Mouse (Mus musculus) hindbrain, embryonic 16.5 days (tissue): ENCODE measurements at regions not wholly inside any gene's neighbourhood (a gene's known extent, or its start where the extent isn't known, plus 50 kb on each side); places are given as distances from the start of the nearest gene placed in this dataset.

Experiments
- ATAC-seq: fragments of 200-750 bp; cut with Nextera tagmentation; 2 replicates; pipeline ENCODE4 v1.8.0; 2017; ENCODE audit warnings: moderate TSS enrichment, moderate library complexity
- H3K27ac ChIP-seq: fragments of 300-500 bp; sonication (generic); 2 replicates; pipeline ENCODE4 v1.5.1; 2014; ENCODE audit warnings: low read depth, mild to moderate bottlenecking, control low read depth, low read length, moderate library complexity
- H3K27me3 ChIP-seq: fragments of 300-500 bp; sonication (generic); replicated peaks from 2 replicates; pipeline ENCODE4 v1.6.1; 2014; ENCODE audit warnings: low read length; ENCODE audit not compliant: control insufficient read depth, insufficient read depth
- H3K36me3 ChIP-seq: fragments of 300-500 bp; sonication (generic); 2 replicates; pipeline ENCODE4 v1.6.1; 2014; ENCODE audit warnings: mild to moderate bottlenecking, low read length, moderate library complexity, mixed read lengths; ENCODE audit not compliant: control insufficient read depth, insufficient read depth
- H3K4me1 ChIP-seq: fragments of 300-500 bp; sonication (generic); 2 replicates; pipeline ENCODE4 v1.6.1; 2014; ENCODE audit warnings: low read depth, low read length; ENCODE audit not compliant: control insufficient read depth, insufficient read depth
- H3K4me2 ChIP-seq: fragments of 300-500 bp; sonication (generic); 2 replicates; pipeline ENCODE4 v1.6.1; 2014; ENCODE audit warnings: mild to moderate bottlenecking, low read length, control low read depth, moderate library complexity
- H3K4me3 ChIP-seq: fragments of 300-500 bp; sonication (generic); 2 replicates; pipeline ENCODE4 v1.5.1; 2014; ENCODE audit warnings: mild to moderate bottlenecking, low read length, control low read depth, moderate library complexity
- H3K9ac ChIP-seq: fragments of 300-500 bp; sonication (generic); 2 replicates; pipeline ENCODE4 v1.6.1; 2014; ENCODE audit warnings: low read depth, mild to moderate bottlenecking, control low read depth, low read length, moderate library complexity
- H3K9me3 ChIP-seq: fragments of 300-500 bp; sonication (generic); 2 replicates; pipeline ENCODE4 v1.6.1; 2014; ENCODE audit warnings: mild to moderate bottlenecking, low read length, moderate library complexity; ENCODE audit not compliant: control insufficient read depth
- WGBS: fragments of 180-500 bp; shearing (Covaris S2); extraction: QIAGEN DNeasy Blood & Tissue Kit; methylation state at CpG from one replicate; pipeline ENCODE4 v1.1.7; 2014; 5-methylcytosine and 5-hydroxymethylcytosine counted together

GRCm38 (mm10) chr10:19161149-19161548 lies 145.7 kb upstream of the Tnfaip3 start:
- Histone ChIP-seq H3K27me3 (no peaks in the 10 kb centered on the region), H3K9me3 (no peaks in the 10 kb centered on the region), H3K4me2 (no peak overlapping the region), H3K4me3 (no peak overlapping the region), H3K36me3 (no peaks in the 10 kb centered on the region), H3K9ac (no peak overlapping the region), H3K4me1 (no peaks in the 10 kb centered on the region), H3K27ac (no peak overlapping the region)
- no peak for ATAC-seq

GRCm38 (mm10) chr10:19154041-19154440 lies 138.6 kb upstream of the Tnfaip3 start:
- no peaks in the 10 kb centered on the region for H3K36me3 ChIP-seq
- H3K27ac ChIP-seq = no peak overlapping the region
- H3K4me3 ChIP-seq = no peak overlapping the region
- no peaks in the 10 kb centered on the region for H3K4me1 ChIP-seq
- no peak overlapping the region for H3K9ac ChIP-seq
- H3K9me3 ChIP-seq = no peaks in the 10 kb centered on the region
- H3K4me2 ChIP-seq = no peak overlapping the region
- no peaks in the 10 kb centered on the region for H3K27me3 ChIP-seq
- ATAC-seq = no peak

GRCm38 (mm10) chr10:19152773-19153172 lies 137.3 kb upstream of the Tnfaip3 start:
- H3K27me3 ChIP-seq = no peaks in the 10 kb centered on the region
- no peak for ATAC-seq
- no peaks in the 10 kb centered on the region for H3K9me3 ChIP-seq
- no peak overlapping the region for H3K27ac ChIP-seq
- H3K9ac ChIP-seq = no peak overlapping the region
- no peak overlapping the region for H3K4me3 ChIP-seq
- H3K36me3 ChIP-seq = no peaks in the 10 kb centered on the region
- H3K4me1 ChIP-seq = no peaks in the 10 kb centered on the region
- no peak overlapping the region for H3K4me2 ChIP-seq
- 82% methylated on average over 5 of the region's 5 CpGs for WGBS

- Histone ChIP-seq H3K36me3 (no peaks in the 10 kb centered on the region), H3K4me1 (no peaks in the 10 kb centered on the region), H3K9ac (no peak overlapping the region), H3K9me3 (no peaks in the 10 kb centered on the region), H3K4me3 (no peak overlapping the region), H3K27me3 (no peaks in the 10 kb centered on the region), H3K4me2 (no peak overlapping the region), H3K27ac (no peak overlapping the region)
- ATAC-seq = no peak
- WGBS = 96% methylated on average over 1 of the region's 1 CpGs
These were observed 135.3 kb upstream of the Tnfaip3 start for GRCm38 (mm10) chr10:19150766-19151165.

- H3K4me2 ChIP-seq = no peak overlapping the region
- H3K9ac ChIP-seq = no peak overlapping the region
- no peaks in the 10 kb centered on the region for H3K36me3 ChIP-seq
- no peak overlapping the region for H3K27ac ChIP-seq
- H3K4me3 ChIP-seq = no peak overlapping the region
- H3K27me3 ChIP-seq = no peaks in the 10 kb centered on the region
- H3K9me3 ChIP-seq = no peaks in the 10 kb centered on the region
- no peak for ATAC-seq
- WGBS = 43% methylated on average over 3 of the region's 3 CpGs
- H3K4me1 ChIP-seq = no peaks in the 10 kb centered on the region
These were observed 134.5 kb upstream of the Tnfaip3 start for GRCm38 (mm10) chr10:19150005-19150404.

- Histone ChIP-seq H3K27ac (no peak overlapping the region), H3K36me3 (no peaks in the 10 kb centered on the region), H3K9me3 (no peaks in the 10 kb centered on the region), H3K4me3 (no peak overlapping the region), H3K4me2 (no peak overlapping the region), H3K9ac (no peak overlapping the region), H3K27me3 (no peaks in the 10 kb centered on the region), H3K4me1 (no peaks in the 10 kb centered on the region)
- 75% methylated on average over 4 of the region's 4 CpGs for WGBS
- no peak for ATAC-seq
These were observed 133.9 kb upstream of the Tnfaip3 start for GRCm38 (mm10) chr10:19149196-19149869.

- Histone ChIP-seq H3K27ac (no peak overlapping the region), H3K4me1 (no peaks in the 10 kb centered on the region), H3K27me3 (no peaks in the 10 kb centered on the region), H3K36me3 (no peaks in the 10 kb centered on the region), H3K9me3 (no peaks in the 10 kb centered on the region), H3K4me3 (no peak overlapping the region), H3K4me2 (no peak overlapping the region), H3K9ac (no peak overlapping the region)
- WGBS = 92% methylated on average over 3 of the region's 3 CpGs
- no peak for ATAC-seq
These were observed 126.0 kb upstream of the Tnfaip3 start for GRCm38 (mm10) chr10:19141481-19141880.

- WGBS = 85% methylated on average over 5 of the region's 5 CpGs
- ATAC-seq = no peak
- Histone ChIP-seq H3K9ac (no peak overlapping the region), H3K27ac (no peak overlapping the region), H3K4me2 (no peak overlapping the region), H3K36me3 (no peaks in the 10 kb centered on the region), H3K9me3 (no peaks in the 10 kb centered on the region), H3K27me3 (no peaks in the 10 kb centered on the region), H3K4me1 (no peaks in the 10 kb centered on the region), H3K4me3 (no peak overlapping the region)
These were observed 125.2 kb upstream of the Tnfaip3 start for GRCm38 (mm10) chr10:19140628-19141027.

GRCm38 (mm10) chr10:19139234-19139633 lies 123.8 kb upstream of the Tnfaip3 start:
- Histone ChIP-seq H3K27ac (no peak overlapping the region), H3K9ac (no peak overlapping the region), H3K4me2 (no peak overlapping the region), H3K36me3 (no peaks in the 10 kb centered on the region), H3K4me3 (no peak overlapping the region), H3K4me1 (no peaks in the 10 kb centered on the region), H3K27me3 (no peaks in the 10 kb centered on the region), H3K9me3 (no peaks in the 10 kb centered on the region)
- ATAC-seq = no peak
- WGBS = 69% methylated on average over 2 of the region's 2 CpGs

GRCm38 (mm10) chr10:19138258-19138657 lies 122.8 kb upstream of the Tnfaip3 start:
- Histone ChIP-seq H3K4me1 (no peaks in the 10 kb centered on the region), H3K9ac (no peak overlapping the region), H3K4me3 (no peak overlapping the region), H3K27me3 (no peaks in the 10 kb centered on the region), H3K36me3 (no peaks in the 10 kb centered on the region), H3K9me3 (no peaks in the 10 kb centered on the region), H3K27ac (no peak overlapping the region), H3K4me2 (no peak overlapping the region)
- no peak for ATAC-seq
- 86% methylated on average over 1 of the region's 1 CpGs for WGBS
